Mouse (Mus musculus) ES-E14 (cell line): ENCODE measurements around the gene Slc13a4.

Source experiments
- CHD2 ChIP-seq: IDR thresholded peaks from 2 replicates; pipeline ENCODE4 v1.6.1; 2014; ENCODE audit warnings: mild to moderate bottlenecking, low read depth, low read length, inconsistent platforms
- ZC3H11A ChIP-seq: IDR thresholded peaks from 2 replicates; pipeline ENCODE4 v1.6.1; 2012; ENCODE audit warnings: low read depth, mild to moderate bottlenecking, inconsistent platforms, low read length, borderline replicate concordance
- ZNF384 ChIP-seq: IDR thresholded peaks from 2 replicates; pipeline ENCODE4 v1.6.1; 2012; ENCODE audit warnings: low read depth, low read length, inconsistent platforms

DNA sequence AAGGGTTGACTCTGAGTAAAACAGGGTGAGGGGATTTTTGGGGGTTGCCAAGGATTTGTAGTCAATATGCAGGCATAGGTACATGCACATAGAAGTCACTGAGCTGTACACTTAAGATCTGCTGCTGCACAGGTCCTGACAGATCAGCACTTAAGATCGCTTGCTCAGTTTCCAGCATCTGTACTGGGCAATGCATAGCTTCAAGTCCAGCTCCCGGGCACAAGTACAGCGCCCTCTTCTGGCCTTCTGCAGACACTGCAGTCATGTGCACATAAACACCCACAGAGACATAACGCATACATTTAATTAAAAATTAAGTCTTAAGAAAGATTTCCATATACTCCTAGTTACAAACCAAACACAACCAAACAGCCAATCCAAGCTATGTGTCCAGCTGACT lies 26.3 kb upstream of the Slc13a4 start:
- TF ChIP-seq ZC3H11A, result no peak
- TF ChIP-seq CHD2, result no peak
- no peak for TF ChIP-seq ZNF384
